Mouse (Mus musculus) heart, adult 2 months (tissue): ENCODE measurements around the gene Tmub1.

ENCODE experiments used
- CTCF ChIP-seq: fragments of 200-600 bp; IDR thresholded peaks from 2 replicates; pipeline ENCODE4 v1.8.1; 2022; ENCODE audit warnings: antibody characterized with exemption, mild to moderate bottlenecking, moderate library complexity
- EP300 ChIP-seq: fragments of 200-500 bp; IDR thresholded peaks from 2 replicates; pipeline ENCODE4 v1.6.1; 2011; ENCODE audit warnings: low read depth, low read length, control low read depth; ENCODE audit not compliant: insufficient read depth
- POLR2A ChIP-seq: fragments of 200-500 bp; IDR thresholded peaks from 2 replicates; pipeline ENCODE4 v1.6.1; 2011; ENCODE audit warnings: mild to moderate bottlenecking, low read depth, low read length, control low read depth; ENCODE audit not compliant: insufficient read depth

DNA sequence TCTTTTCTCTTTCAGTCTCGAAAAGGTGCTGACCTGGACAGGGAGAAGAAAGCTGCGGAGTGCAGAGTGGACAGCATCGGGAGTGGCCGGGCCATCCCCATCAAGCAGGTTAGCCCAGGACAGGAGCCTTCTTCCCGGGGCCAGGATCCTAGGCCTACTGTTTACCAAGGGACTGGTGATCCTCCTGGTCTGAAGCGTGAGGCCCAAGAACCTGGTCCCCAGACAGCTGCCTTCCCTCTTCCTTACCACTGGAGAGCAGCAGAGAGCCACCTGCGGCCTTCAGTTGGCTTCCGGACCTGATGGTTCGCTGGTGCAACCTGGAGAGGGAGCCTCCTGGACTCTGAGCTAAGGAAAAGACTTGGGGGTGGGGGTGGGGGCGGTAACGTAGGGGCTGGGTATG is 35.7 kb upstream of the Tmub1 start:
- no peak for TF ChIP-seq POLR2A
- peak; percentile 77 for TF ChIP-seq CTCF
- 0 out of 2 replicates have a peak, but pooled peaks have one; percentile 49 for TF ChIP-seq EP300
